Mouse (Mus musculus) lung, adult 2 months (tissue): ENCODE data around the gene Vps41. TPM values are rescaled to one million over a fixed set of nuclear protein-coding genes. Genes with fewer than 3 reads are reported as not detected.

Experiments used
- DNase-seq: peaks from one replicate; pipeline ENCODE4 v3.0.0; 2022
- H3K4me1 ChIP-seq: fragments of 200-500 bp; 2 replicates; pipeline ENCODE4 v1.6.1; 2011; ENCODE audit warnings: low read length; ENCODE audit not compliant: control insufficient read depth, insufficient read depth
- H3K4me3 ChIP-seq: fragments of 200-500 bp; replicated peaks from 2 replicates; pipeline ENCODE3; 2011; ENCODE audit warnings: low read depth, mild to moderate bottlenecking, control low read depth, low read length; ENCODE audit errors: extremely low read depth
- CTCF ChIP-seq: fragments of 200-500 bp; IDR thresholded peaks from 2 replicates; pipeline ENCODE4 v1.5.1; 2011; ENCODE audit warnings: mild to moderate bottlenecking, low read length, control low read depth; ENCODE audit not compliant: insufficient read depth
- POLR2A ChIP-seq: fragments of 200-500 bp; IDR thresholded peaks from 2 replicates; pipeline ENCODE4 v1.6.1; 2011; ENCODE audit warnings: low read depth, mild to moderate bottlenecking, control low read depth, low read length, borderline replicate concordance; ENCODE audit errors: extremely low read depth
- WGBS: fragments of 180-500 bp; shearing (Covaris S2); methylation state at CpG from one replicate; pipeline ENCODE4 v1.1.7; 2018; 5-methylcytosine and 5-hydroxymethylcytosine counted together
- polyA plus RNA-seq: library from polyadenylated mRNA; depleted of rRNA; stranded (reverse); fragments of >200 nt; gene quantifications from 2 replicates; pipeline ENCODE4 v1.2.3, GENCODE M21; 2012

The Vps41 gene
- polyA plus RNA-seq, 1 experiment, result 16.1 TPM

- no peak for TF ChIP-seq POLR2A
- no peak for TF ChIP-seq CTCF
- no peak for DNase-seq
- 89% methylated on average over 4 of the region's 4 CpGs for WGBS
- no peak overlapping the region for H3K4me3 ChIP-seq
- no peaks in the 10 kb centered on the region for H3K4me1 ChIP-seq
Observed at GRCm38 (mm10) chr13:18839231-18839630, 122.1 kb downstream of the Vps41 start.

DNA sequence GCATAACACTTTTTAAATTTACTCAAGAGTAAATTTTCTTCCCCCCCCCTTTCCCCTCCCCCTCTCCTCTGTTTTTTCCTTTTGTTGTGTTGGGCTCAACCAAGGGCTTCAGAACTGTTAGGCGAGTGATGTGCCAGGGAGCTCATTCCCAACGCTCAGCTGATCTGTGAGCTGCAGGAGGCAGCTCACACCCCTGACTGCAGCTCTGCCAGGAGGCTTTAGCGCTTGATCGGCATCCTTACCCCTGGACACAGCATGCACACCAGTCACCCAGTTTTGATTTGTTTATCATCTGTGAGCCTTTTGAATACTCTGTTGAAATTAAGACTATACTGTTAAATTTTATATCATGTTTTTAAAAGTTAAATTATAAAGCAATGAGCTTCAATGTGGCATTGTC, 123.3 kb downstream of the Vps41 start:
- no peak for DNase-seq
- WGBS, result 76% methylated on average over 4 of the region's 4 CpGs
- TF ChIP-seq POLR2A, result no peak
- no peak for TF ChIP-seq CTCF
- Histone ChIP-seq H3K4me1 (no peaks in the 10 kb centered on the region), H3K4me3 (no peak overlapping the region)

- H3K4me3 ChIP-seq, result no peak overlapping the region
- no peak for TF ChIP-seq POLR2A
- no peak for TF ChIP-seq CTCF
- no peaks in the 10 kb centered on the region for H3K4me1 ChIP-seq
- 72% methylated on average over 2 of the region's 2 CpGs for WGBS
- no peak for DNase-seq
Observed at GRCm38 (mm10) chr13:18841019-18841418, 123.9 kb downstream of the Vps41 start.

- no peak overlapping the region for H3K4me3 ChIP-seq
- no peak for DNase-seq
- no peaks in the 10 kb centered on the region for H3K4me1 ChIP-seq
- TF ChIP-seq POLR2A (no peak), CTCF (no peak)
- WGBS, result 84% methylated on average over 6 of the region's 6 CpGs
Observed at GRCm38 (mm10) chr13:18841752-18842282, 124.7 kb downstream of the Vps41 start.

- TF ChIP-seq POLR2A (no peak), CTCF (no peak)
- no peaks in the 10 kb centered on the region for H3K4me1 ChIP-seq
- 89% methylated on average over 4 of the region's 4 CpGs for WGBS
- H3K4me3 ChIP-seq, result no peak overlapping the region
- no peak for DNase-seq
Observed at GRCm38 (mm10) chr13:18842556-18842955, 125.5 kb downstream of the Vps41 start.

- TF ChIP-seq POLR2A (no peak), CTCF (no peak)
- Histone ChIP-seq H3K4me3 (no peak overlapping the region), H3K4me1 (no peaks in the 10 kb centered on the region)
- WGBS, result 74% methylated on average over 1 of the region's 1 CpGs
- no peak for DNase-seq
Observed at GRCm38 (mm10) chr13:18843546-18843945, 126.5 kb downstream of the Vps41 start.

DNA sequence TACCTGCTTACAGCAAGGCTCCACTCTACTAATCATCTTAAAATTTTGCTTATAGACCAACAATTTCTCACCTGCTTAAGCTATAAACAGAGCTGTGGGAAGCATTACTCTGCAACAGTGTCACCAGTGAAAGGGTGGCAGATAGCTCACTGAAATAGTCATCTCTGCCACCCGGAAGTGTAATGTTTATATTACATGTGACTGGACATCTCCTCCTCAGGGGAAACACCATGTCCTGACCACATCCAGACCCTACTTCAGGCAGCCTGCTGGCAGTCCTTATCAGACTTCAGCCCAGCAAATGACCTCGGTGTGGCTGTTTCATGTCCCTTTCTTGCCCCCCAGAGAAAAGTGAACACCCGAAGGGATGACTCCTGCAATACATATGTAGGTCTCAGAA, 130.3 kb downstream of the Vps41 start:
- no peak for TF ChIP-seq POLR2A
- no peak for TF ChIP-seq CTCF
- 42% methylated on average over 3 of the region's 3 CpGs for WGBS
- DNase-seq, result no peak

DNA sequence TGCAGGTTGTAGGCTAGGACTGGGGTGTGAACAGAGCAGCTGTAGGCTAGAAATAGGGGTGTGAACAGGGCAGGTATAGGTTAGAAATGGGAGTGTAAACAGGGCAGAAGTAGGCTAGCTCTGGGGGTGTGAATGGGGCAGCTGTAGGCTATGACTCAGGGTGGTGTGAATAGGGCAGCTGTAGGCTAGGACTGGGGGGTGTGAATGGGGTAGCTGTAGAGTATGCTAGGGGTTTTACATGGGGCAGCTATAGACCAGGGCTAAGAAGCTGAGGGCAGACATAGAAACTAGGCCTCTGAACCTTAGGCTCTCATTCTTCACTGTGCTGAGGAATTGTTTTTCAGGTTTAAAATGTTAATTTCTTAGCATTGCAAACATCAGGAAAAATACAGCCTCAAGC, 132.5 kb downstream of the Vps41 start:
- no peak for DNase-seq
- no peak for TF ChIP-seq CTCF
- no peak for TF ChIP-seq POLR2A
- H3K4me3 ChIP-seq, result no peak overlapping the region
- H3K4me1 ChIP-seq, result no peaks in the 10 kb centered on the region

More for the DNA sequence above, 130.3 kb downstream of the Vps41 start:
- no peak overlapping the region for H3K4me3 ChIP-seq
- H3K4me1 ChIP-seq, result no peaks in the 10 kb centered on the region

- Histone ChIP-seq H3K4me3 (no peak overlapping the region), H3K4me1 (no peaks in the 10 kb centered on the region)
- DNase-seq, result no peak
- TF ChIP-seq POLR2A, result no peak
- TF ChIP-seq CTCF, result no peak
- WGBS, result 77% methylated on average over 4 of the region's 4 CpGs
Observed at GRCm38 (mm10) chr13:18851182-18851581, 134.1 kb downstream of the Vps41 start.

GRCm38 (mm10) chr13:18852718-18853117, 135.6 kb downstream of the Vps41 start:
- DNase-seq, result no peak
- Histone ChIP-seq H3K4me1 (no peaks in the 10 kb centered on the region), H3K4me3 (no peak overlapping the region)
- 82% methylated on average over 8 of the region's 8 CpGs for WGBS
- TF ChIP-seq POLR2A (no peak), CTCF (no peak)
